Mouse (Mus musculus): ENCODE measurements around the gene Htr6.

DNA sequence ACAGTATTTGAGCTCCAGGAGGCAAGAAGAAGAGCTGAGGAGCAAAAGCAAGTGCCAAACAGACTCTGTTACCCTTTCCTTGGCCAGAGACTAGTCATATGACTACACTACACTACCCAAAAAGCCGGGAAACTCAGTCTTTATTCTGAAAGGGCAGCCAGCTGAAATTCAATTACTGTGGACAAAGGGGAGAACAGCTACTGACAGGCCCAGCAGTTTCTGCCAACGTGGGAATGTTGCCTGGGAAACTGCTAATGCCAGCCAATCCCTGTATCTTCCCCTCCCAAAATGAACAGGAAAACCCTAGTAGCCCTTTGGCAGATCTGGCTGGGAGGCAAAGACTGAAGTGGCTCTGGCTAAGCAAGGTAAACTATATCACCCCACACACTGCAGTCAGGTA, 51.0 kb downstream of the Htr6 start:
- TF ChIP-seq CTCF (IDR thresholded peaks at IDR 0.05; ENCODE audit: control insufficient read depth, insufficient read depth, insufficient replicate concordance, low read depth, low read length) = no peak
- TF ChIP-seq POLR2A (IDR thresholded peaks at IDR 0.05; ENCODE audit: control insufficient read depth, low read depth, low read length) = no peak

Measured in testis, adult 2 months (tissue).